Mouse (Mus musculus) E14TG2a.4 (cell line): ENCODE data around the gene Cc2d1a.
A peak's percentile ranks its signal among the peaks of the same experiment; 100 is the strongest.

Experiments
- H3K27me3 ChIP-seq: 2 replicates; pipeline ENCODE4 v1.6.1; 2014; ENCODE audit warnings: low read length, control low read depth; ENCODE audit not compliant: insufficient read depth
- H3K36me3 ChIP-seq: 2 replicates; pipeline ENCODE4 v1.6.1; 2014; ENCODE audit warnings: low read length, control low read depth; ENCODE audit not compliant: insufficient read depth
- H3K4me1 ChIP-seq: replicated peaks from 2 replicates; pipeline ENCODE4 v1.6.1; 2014; ENCODE audit warnings: low read depth, low read length, control low read depth
- H3K4me3 ChIP-seq: replicated peaks from 2 replicates; pipeline ENCODE4 v1.5.1; 2014; ENCODE audit warnings: mild to moderate bottlenecking, low read length
- H3K9me3 ChIP-seq: 2 replicates; pipeline ENCODE4 v1.6.1; 2014; ENCODE audit warnings: low read length, control low read depth
- CTCF ChIP-seq: conservative IDR thresholded peaks from 2 replicates; pipeline ENCODE4 v1.5.1; 2014; ENCODE audit warnings: low read length
- NANOG ChIP-seq: IDR thresholded peaks from 2 replicates; pipeline ENCODE4 v1.6.1; 2014; ENCODE audit warnings: borderline replicate concordance, low read length, mixed read lengths
- POU5F1 ChIP-seq: IDR thresholded peaks from 2 replicates; pipeline ENCODE4 v1.6.1; 2014; ENCODE audit warnings: low read length, borderline replicate concordance

Gene Cc2d1a

DNA sequence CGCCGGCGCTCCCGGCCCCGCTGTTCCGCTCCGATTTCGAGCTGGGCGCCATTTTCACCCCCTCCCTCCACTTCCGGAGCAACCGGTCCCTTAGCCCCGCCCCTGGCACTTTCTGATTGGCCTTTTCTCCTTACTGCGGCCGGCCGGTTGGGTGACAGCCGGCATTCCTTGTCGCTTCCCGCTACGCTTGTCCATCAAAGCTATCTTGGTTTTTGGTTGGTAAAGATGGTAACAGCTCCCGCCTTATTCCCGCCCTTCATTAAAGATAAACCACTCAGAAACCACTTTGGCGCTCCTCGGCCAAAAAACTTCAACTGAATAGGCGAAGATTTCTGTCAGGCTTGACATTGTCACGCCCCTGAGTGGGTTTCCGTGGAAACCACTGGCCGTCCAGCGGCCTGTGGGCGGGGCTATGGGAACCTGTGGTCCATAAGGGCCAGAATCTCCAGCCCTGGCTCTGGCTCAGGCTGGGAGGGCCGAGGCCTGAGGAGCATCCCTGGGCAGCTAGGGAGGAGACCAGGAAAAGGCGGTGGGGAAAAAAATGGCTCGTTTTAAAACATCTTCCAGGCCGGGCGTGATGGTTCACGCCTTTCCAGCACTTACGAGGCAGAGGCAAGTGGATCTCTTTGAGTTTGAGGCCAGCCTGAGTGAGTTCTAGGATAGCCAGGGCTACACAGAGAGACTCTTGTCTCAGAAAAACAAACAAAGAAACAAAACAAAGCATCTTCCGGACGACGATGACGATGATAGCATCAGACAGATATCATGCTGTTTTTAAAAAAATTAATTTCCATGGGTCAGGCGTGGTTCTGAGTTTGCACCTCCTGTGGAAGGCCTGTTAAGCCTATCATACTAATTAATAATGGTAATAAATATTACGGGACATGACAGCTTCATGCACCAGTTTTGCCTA is 42.8 kb downstream of the Cc2d1a start, which contains the start of gene Dcaf15:
TSS of gene Dcaf15 (minus strand) at position 72 of the 913 bp plus-strand sequence.
- Histone ChIP-seq H3K36me3 (peaks cover 30% of the 10 kb centered on the region), H3K9me3 (peaks cover 3% of the 10 kb centered on the region; the same call in 1 of the 2 replicates), H3K27me3 (no peaks in the 10 kb centered on the region), H3K4me3 (peak within 1 kb of the TSS; percentile 80), H3K4me1 (peaks cover 42% of the 10 kb centered on the region)
- TF ChIP-seq NANOG: no peak; the same call in 1 of the 2 replicates
- no peak for TF ChIP-seq POU5F1
- TF ChIP-seq CTCF: no peak

- no peaks in the 10 kb centered on the region for H3K27me3 ChIP-seq
- peak overlapping the region; percentile 80 for H3K4me3 ChIP-seq
- no peak for TF ChIP-seq POU5F1
- 0 out of 2 replicates have a peak, but pooled peaks have one; percentile 3 for TF ChIP-seq CTCF
- H3K4me1 ChIP-seq: peaks cover 49% of the 10 kb centered on the region
- H3K36me3 ChIP-seq: peaks cover 37% of the 10 kb centered on the region
- peaks cover 3% of the 10 kb centered on the region; the same call in 1 of the 2 replicates for H3K9me3 ChIP-seq
Observed at GRCm38 (mm10) chr8:84104221-84104620, 43.5 kb downstream of the Cc2d1a start.

DNA sequence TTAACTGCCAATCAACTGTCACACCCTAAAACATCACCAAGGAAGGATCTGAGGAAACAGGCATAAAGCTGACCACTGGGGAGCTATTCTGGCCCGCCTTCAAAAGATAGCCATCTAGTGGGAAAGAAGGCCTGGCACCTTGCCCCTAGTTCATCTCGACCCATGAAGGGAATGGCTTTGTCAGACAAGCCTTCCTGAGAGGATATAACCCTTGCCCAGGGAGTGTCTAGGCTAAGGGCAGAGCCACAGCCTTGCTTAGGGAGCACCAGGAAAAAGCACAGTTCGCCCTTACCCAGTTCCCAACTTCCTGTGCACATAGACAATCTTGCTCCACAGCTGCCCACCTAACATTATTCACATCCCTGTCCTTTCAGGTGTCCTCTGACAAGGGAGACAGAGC is 44.1 kb downstream of the Cc2d1a start:
- H3K4me1 ChIP-seq: peaks cover 55% of the 10 kb centered on the region
- no peak for TF ChIP-seq POU5F1
- no peak for TF ChIP-seq CTCF
- no peak for TF ChIP-seq NANOG
- peaks cover 3% of the 10 kb centered on the region; the same call in 1 of the 2 replicates for H3K9me3 ChIP-seq
- no peaks in the 10 kb centered on the region for H3K27me3 ChIP-seq
- H3K4me3 ChIP-seq: peak overlapping the region; percentile 80
- H3K36me3 ChIP-seq: peaks cover 43% of the 10 kb centered on the region

GRCm38 (mm10) chr8:84101476-84102270 is 46.1 kb downstream of the Cc2d1a start:
- Histone ChIP-seq H3K27me3 (no peaks in the 10 kb centered on the region), H3K9me3 (no peaks in the 10 kb centered on the region), H3K36me3 (peaks cover 62% of the 10 kb centered on the region), H3K4me1 (peaks cover 73% of the 10 kb centered on the region), H3K4me3 (no peak overlapping the region)
- TF ChIP-seq POU5F1 (no peak), CTCF (no peak)

DNA sequence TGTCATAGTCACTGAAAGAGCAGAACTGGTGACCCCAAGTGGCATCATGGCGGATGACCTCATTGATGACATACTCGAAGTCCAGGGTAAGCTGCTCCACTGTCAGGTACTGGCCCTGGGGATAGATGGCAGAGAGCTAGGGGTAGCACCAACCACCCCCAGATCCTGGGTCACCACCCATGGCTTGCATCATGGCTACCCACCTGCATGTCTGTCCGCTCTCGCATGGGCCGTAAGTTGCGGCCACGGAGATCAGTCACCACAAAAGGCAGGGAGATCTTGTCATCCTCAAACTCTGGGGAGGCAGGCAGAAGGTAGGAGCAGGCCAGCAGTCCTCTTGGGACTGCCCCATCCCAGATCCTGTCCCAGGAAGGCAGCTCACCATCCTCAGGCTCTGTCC is 49.4 kb downstream of the Cc2d1a start:
- no peaks in the 10 kb centered on the region for H3K9me3 ChIP-seq

DNA sequence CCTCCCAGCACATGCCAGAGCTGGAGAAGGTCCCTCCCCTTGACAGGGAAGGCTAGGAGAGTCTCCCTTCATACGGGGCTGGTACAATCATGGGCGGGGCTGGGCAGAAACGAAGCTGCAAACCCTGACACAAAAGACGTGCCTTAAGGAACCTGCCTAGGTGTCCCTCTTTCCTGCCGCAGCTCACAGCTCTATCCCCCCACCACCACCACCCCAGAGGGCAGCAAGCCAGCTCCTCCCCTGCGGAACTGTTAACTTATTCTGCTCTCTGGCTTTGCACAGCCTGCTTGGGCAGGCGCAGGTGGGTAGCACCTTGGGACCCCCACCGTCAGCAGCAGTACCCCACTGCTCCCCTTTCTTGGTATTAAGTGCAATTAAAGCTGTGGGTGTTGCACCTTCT is 51.7 kb downstream of the Cc2d1a start:
- Histone ChIP-seq H3K4me1 (peaks cover 67% of the 10 kb centered on the region), H3K4me3 (no peak overlapping the region), H3K27me3 (no peaks in the 10 kb centered on the region), H3K36me3 (peaks cover 96% of the 10 kb centered on the region), H3K9me3 (no peaks in the 10 kb centered on the region)
- no peak for TF ChIP-seq NANOG
- TF ChIP-seq CTCF: no peak
- TF ChIP-seq POU5F1: no peak

More for the DNA sequence above, 49.4 kb downstream of the Cc2d1a start:
- TF ChIP-seq CTCF (no peak), NANOG (no peak), POU5F1 (no peak)
- Histone ChIP-seq H3K4me3 (no peak overlapping the region), H3K4me1 (peaks cover 77% of the 10 kb centered on the region), H3K36me3 (peaks cover 93% of the 10 kb centered on the region), H3K27me3 (no peaks in the 10 kb centered on the region)

DNA sequence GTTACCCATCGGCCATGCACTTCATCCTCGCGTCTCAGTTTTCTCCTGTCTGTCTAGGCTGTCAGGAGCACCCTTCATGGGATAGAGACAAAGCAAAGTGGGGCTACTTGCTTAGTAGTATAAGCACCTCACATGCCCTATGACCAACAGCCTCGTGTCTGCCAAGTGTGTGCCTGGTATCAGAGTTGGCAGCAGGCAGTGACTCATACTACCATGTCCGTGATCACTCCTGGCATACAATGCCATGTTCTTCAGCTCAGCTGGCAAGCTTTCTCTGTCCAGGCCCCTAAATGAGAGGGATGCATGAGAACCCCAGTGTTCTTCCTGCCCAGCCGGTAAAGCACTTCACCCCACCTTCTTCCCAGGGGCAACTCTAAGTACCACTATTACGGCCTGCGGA is 57.2 kb downstream of the Cc2d1a start:
- no peak for TF ChIP-seq NANOG
- no peak for TF ChIP-seq CTCF
- TF ChIP-seq POU5F1: no peak
- H3K9me3 ChIP-seq: no peaks in the 10 kb centered on the region
- H3K4me1 ChIP-seq: peaks cover 40% of the 10 kb centered on the region
- H3K4me3 ChIP-seq: no peak overlapping the region
- peaks cover 91% of the 10 kb centered on the region for H3K36me3 ChIP-seq
- H3K27me3 ChIP-seq: no peaks in the 10 kb centered on the region

DNA sequence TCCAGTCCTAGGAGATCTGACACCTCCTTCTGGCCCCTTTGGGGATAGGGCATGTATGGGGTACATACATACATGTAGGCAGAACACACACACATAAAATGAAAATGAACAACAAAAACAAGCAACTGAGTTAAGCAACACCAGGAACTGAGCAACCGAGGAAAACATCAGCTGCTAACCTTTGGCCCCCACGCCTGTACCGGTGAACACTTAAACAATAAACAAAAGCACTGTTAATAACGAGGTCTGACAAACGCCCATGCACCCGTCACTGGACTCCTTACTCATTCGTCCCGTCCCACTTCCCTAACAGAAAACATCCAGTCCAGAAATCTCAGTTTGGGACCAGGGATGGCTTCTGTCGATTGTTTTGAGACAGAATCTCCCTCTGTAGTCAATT is 58.5 kb downstream of the Cc2d1a start:
- TF ChIP-seq CTCF (no peak), POU5F1 (no peak), NANOG (no peak)
- Histone ChIP-seq H3K36me3 (peaks cover 86% of the 10 kb centered on the region), H3K27me3 (no peaks in the 10 kb centered on the region), H3K4me3 (no peak overlapping the region), H3K4me1 (peaks cover 40% of the 10 kb centered on the region), H3K9me3 (no peaks in the 10 kb centered on the region)

DNA sequence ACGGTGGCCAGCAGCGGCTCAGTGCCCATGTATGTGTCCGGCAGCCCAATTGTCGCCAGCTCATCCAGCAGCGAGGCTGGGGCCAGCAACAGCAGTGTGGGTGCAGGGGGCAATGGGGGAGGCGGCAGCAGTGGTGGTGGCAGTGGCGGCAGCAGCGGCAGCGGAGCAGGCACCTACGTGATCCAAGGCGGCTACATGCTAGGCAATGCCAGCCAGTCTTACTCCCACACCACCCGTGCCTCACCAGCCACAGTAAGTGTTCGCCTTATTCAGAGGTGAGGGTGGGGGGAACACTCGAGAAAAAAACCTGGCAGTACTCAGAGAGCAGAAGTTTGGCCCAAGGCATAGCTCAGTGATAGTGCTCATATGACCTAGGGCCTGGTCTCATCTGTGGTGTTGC is 59.9 kb downstream of the Cc2d1a start:
- H3K4me3 ChIP-seq: no peak overlapping the region
- H3K36me3 ChIP-seq: peaks cover 86% of the 10 kb centered on the region
- no peaks in the 10 kb centered on the region for H3K27me3 ChIP-seq
- no peaks in the 10 kb centered on the region for H3K9me3 ChIP-seq
- TF ChIP-seq NANOG (no peak), CTCF (no peak), POU5F1 (no peak)
- peaks cover 44% of the 10 kb centered on the region for H3K4me1 ChIP-seq
